Mouse (Mus musculus) heart, postnatal 10 days (tissue): ENCODE data around the gene Hoxa9. TPM values are rescaled to one million over a fixed set of nuclear protein-coding genes. Genes with fewer than 3 reads are reported as not detected.

Source experiments
- DNase-seq, 2 experiments: peaks; one replicate each; pipeline ENCODE4 v3.0.0; 2021
- intact Hi-C: fragments of 180-260 bp; cut with DNase I; formaldehyde crosslinking; loops from one replicate; pipeline ENCODE4 v1.15.1; 2025
- total RNA-seq, 2 experiments: library from RNA; stranded (reverse); gene quantifications; 2 replicates each; pipeline ENCODE4 v1.2.3; 2021

The Hoxa9 gene
- total RNA-seq, 2 experiments from 2014 or later = not detected

GRCm38 (mm10) chr6:52246403-52246803, 15.5 kb upstream of the Hoxa9 start:
- DNase-seq = peak in 1 of 2 experiments; percentile 32
- intact Hi-C loops = no loop called here

DNA sequence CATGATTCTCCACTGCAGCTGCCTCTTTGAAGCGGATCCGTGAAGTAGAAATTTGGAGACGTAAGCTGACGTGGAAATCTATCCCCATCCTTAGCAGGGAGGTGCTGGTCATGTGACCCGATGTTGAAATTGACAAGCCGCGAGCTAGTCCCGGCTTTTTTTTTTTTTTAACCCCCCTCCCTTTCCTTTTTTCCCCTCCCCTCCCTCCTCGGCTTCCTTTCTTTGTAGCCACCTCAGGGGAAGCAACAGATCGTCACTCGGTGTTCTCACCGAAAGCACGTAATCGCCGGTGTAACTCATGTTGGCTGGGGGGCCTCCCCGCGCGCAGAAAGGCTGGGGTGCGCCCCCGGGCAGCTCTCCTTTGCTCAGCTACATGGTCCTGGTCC, 14.9 kb upstream of the Hoxa9 start, which contains the start of gene Hoxa11:
TSS of gene Hoxa11 (minus strand) at position 54 of the 386 bp plus-strand sequence.
- intact Hi-C loops = no loop called here
- no peak for DNase-seq

DNA sequence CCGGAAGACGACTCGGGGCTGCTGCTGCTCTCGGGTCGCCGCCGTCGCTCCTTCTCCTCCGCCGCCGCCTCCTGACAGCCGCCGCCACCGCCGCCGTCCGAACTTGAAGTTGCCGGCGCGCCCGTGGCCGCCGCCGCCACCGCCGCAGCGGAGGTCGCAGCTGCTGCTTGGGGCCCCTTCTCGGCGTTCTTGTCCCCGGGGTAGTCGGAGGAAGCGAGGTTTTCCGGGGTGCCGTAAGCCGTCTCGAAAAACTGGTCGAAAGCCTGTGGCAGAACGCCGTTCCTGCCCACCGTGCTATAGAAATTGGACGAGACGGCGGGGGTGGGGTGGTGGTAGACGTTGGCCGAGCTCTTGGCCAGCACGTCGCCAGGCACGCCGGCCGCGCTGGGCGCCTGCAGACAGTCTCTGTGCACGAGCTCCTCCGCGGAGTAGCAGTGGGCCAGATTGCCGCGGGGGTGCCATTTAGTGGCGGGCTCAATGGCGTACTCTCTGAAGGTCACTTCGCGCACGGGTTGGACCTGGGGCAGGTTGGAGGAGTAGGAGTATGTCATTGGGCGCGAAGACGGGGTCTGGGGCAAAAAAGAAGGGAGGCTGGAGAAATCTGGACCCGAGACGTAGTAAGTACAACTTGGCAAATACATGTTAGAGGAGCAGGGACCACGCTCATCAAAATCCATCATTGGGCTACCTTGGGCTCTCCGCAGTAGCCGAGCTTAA, 14.3 kb upstream of the Hoxa9 start:
- intact Hi-C loops = no loop called here
- DNase-seq = no peak

DNA sequence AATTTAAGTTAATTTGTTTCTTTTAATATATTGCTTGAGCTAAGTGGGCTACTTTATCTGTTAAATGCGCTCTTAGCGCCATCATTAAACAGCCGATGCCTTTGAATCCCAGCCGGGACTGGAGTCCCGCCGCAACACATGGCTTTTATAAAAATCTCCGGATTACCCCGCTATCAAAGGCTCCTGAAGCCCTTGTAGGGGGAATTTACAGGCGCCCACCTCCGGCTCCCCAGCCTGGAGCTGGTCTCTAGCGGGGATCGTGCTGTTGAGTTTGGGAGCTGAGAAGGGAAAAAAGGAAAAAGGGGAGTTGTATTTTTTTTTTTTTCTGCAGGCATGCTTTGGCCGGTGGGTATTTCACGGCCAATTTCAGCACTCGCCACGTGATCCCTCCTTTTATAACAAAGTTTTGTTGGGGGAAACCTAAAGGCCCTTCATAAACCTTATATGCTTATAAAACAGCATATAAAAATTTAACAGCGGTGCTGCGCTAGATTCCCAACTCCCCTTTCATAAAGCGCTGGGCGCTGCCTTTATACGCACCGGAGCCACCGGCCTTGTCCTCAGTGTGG, 13.7 kb upstream of the Hoxa9 start:
- intact Hi-C loops = no loop called here
- no peak for DNase-seq

GRCm38 (mm10) chr6:52243681-52244121, 12.8 kb upstream of the Hoxa9 start:
- intact Hi-C loops = no loop called here
- no peak for DNase-seq

GRCm38 (mm10) chr6:52242801-52243332, 12.0 kb upstream of the Hoxa9 start:
- intact Hi-C loops = no loop called here
- no peak for DNase-seq

GRCm38 (mm10) chr6:52241001-52241621, 10.2 kb upstream of the Hoxa9 start:
- intact Hi-C loops = no loop called here
- DNase-seq = no peak

DNA sequence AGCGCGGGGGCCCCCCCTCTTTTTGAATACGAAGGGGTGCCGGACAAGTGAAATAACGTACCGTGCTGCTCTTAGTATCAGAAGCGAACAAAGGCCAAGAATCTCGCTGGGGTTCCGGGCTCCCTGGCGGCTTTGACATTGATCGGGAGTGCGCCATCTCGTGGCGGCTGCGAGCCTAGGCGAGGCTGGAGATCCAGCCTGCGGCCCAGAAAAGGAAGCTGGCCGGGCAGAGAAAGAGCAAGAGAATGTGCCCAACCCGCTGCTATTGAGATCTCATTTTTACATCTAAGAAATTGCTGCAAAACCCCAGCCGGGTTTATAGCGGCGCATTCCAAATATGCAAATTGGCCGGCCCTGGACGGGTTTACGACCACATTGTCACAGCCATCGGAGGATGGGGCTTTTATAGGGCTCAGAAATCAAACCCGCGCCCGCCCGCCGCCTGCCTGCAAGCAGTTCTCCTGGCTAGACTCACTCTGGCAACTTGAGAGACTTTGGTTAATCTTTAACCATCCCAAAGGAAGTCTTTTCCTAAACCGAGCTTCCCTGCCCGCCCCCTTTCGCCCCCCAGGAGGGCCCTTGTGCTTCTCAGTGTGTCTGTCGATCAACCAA, 9.6 kb upstream of the Hoxa9 start, which contains the start of gene Hoxa10:
TSS of gene Hoxa10 (minus strand) at position 466 of the 612 bp plus-strand sequence.
- intact Hi-C loops = no loop called here
- peak; percentile 72 to 87 for DNase-seq

GRCm38 (mm10) chr6:52239625-52240388, 8.9 kb upstream of the Hoxa9 start:
- intact Hi-C loops = no loop called here
- peak; percentile 24 to 27 for DNase-seq

- intact Hi-C loops = no loop called here
- DNase-seq = peak; percentile 29 to 32
Measured at GRCm38 (mm10) chr6:52238976-52239375, 8.1 kb upstream of the Hoxa9 start.

GRCm38 (mm10) chr6:52238155-52238545, 7.3 kb upstream of the Hoxa9 start:
- intact Hi-C loops = no loop called here
- peak in 1 of 2 experiments; percentile 10 for DNase-seq

DNA sequence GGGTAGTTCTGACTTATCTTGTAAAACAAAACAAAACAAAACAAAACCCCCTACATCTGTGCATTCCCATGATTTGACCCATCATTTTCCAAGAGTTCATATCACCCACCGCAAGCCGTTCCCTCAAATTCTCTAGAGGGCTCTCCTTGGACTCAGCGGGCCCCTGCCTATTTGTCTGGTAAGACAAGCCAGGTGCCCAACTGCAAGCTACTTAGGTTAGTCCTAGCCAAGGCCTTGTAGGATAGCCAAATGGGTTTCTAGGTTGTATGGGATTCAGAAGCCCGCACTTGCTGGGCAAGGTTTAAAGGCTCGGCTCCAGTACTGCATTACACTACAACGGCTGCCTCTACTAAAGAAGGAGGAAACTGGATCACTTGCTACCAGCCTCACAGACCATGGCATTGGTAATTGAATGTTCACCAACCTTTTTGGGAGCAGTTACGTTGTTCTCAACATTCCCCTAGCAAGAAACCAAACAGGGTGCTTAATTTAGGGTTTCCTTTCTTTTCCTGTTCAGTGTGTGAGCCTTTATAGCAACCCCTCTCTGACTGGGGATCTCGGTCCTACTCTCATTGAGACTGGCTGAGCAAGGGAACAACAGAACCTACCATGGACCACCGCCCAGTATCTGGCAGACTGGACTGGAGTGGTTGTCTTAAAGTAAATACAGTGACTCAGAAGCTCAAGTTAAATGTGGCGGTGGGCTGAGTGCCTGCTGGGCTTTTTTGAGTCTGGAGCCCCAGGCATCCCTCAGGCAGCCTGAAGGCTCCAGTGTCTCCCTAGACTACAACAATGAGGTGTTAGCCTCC, 6.7 kb upstream of the Hoxa9 start:
- DNase-seq = no peak
- intact Hi-C loops = no loop called here

- DNase-seq = no peak
- intact Hi-C loops = no loop called here
Measured at GRCm38 (mm10) chr6:52236806-52237205, 5.9 kb upstream of the Hoxa9 start.

GRCm38 (mm10) chr6:52235866-52236265, 5.0 kb upstream of the Hoxa9 start:
- no peak for DNase-seq
- intact Hi-C loops = no loop called here

- DNase-seq = no peak
- intact Hi-C loops = no loop called here
Measured at GRCm38 (mm10) chr6:52235267-52235666, 4.4 kb upstream of the Hoxa9 start.

- intact Hi-C loops = loop anchor here (5.0 kb wide), 1 partner anchor 1057 kb away; no protein-coding TSS in a partner anchor
- DNase-seq = no peak
Measured at GRCm38 (mm10) chr6:52234428-52235140, 3.7 kb upstream of the Hoxa9 start.

GRCm38 (mm10) chr6:52233546-52234427, 2.9 kb upstream of the Hoxa9 start:
- peak in 1 of 2 experiments; percentile 29 for DNase-seq
- intact Hi-C loops = loop anchor here (5.0 kb wide), 1 partner anchor 1056 kb away; no protein-coding TSS in a partner anchor
